In the genomic region with DNA sequence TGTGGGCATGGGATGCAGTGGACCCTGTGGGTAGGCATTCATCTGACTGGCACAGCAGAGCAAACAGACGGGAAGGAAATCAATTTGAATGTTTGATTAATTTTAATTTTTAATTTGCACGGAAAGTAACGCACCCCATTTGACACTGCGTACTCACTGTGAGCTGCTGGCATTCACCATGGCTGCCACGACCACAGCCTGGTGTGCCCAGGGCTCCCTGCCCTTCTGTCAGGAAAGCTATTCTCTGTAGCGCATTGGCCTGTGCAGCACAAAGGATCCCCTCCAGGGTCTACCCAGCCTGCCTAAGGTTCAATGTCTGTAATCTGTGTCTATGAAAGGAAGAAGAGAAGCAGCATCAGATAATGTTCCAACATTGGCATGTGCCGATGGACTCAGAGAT, we compare ENCODE assay signal across 36 mouse cellular contexts. TPM values are rescaled to one million over a fixed set of nuclear protein-coding genes. Genes with fewer than 3 reads are reported as not detected.
"Had no signal": no experiment of that assay in that cellular context is flagged by ENCODE, and none has a peak within 500 bp of the region (broad histone marks: within the 10 kb centered on the region; RNA-seq: fewer than 3 reads in every experiment).

No protein-coding gene starts in this region.

- H3K36me3 ChIP-seq: limb, embryonic 10.5 days; limb, embryonic 12.5 days; limb, embryonic 13.5 days; limb, embryonic 15.5 days; liver, embryonic 12.5 days; liver, embryonic 13.5 days; liver, embryonic 15.5 days; lung, embryonic 15.5 days; midbrain, embryonic 10.5 days; midbrain, embryonic 12.5 days; midbrain, embryonic 13.5 days; midbrain, embryonic 15.5 days; neural tube, embryonic 12.5 days had no signal

- H3K9ac ChIP-seq: limb, embryonic 12.5 days; limb, embryonic 13.5 days; limb, embryonic 15.5 days; liver, embryonic 12.5 days; liver, embryonic 13.5 days; liver, embryonic 14.5 days; liver, embryonic 15.5 days; liver, postnatal 0 days; lung, embryonic 14.5 days; lung, embryonic 15.5 days; midbrain, embryonic 12.5 days; midbrain, embryonic 13.5 days; midbrain, embryonic 15.5 days; neural tube, embryonic 12.5 days had no signal

- ATAC-seq: liver, embryonic 12.5 days; liver, postnatal 0 days; lung, postnatal 0 days; midbrain, embryonic 15.5 days; midbrain, embryonic 16.5 days had no signal

- H3K27ac ChIP-seq: limb, embryonic 10.5 days; limb, embryonic 12.5 days; limb, embryonic 13.5 days; limb, embryonic 15.5 days; liver, embryonic 12.5 days; liver, embryonic 13.5 days; liver, embryonic 14.5 days; liver, embryonic 15.5 days; lung, embryonic 15.5 days; macrophage; midbrain, embryonic 10.5 days; midbrain, embryonic 12.5 days; midbrain, embryonic 13.5 days; midbrain, embryonic 15.5 days; neural tube, embryonic 12.5 days had no signal

- H3K4me3 ChIP-seq: limb, embryonic 10.5 days; limb, embryonic 12.5 days; limb, embryonic 13.5 days; limb, embryonic 15.5 days; liver, embryonic 12.5 days; liver, embryonic 13.5 days; liver, embryonic 15.5 days; lung, embryonic 15.5 days; megakaryocyte, embryonic 14.5 days; midbrain, embryonic 10.5 days; midbrain, embryonic 12.5 days; midbrain, embryonic 13.5 days; midbrain, embryonic 15.5 days; myocyte; neural tube, embryonic 12.5 days had no signal

- DNase-seq: left cerebral cortex, postnatal 4 days; liver; liver, embryonic 13.5 days; liver, postnatal 0 days; lung, adult 18-20 months; lung, adult 2 months; lung, embryonic 14.5 days; lung, postnatal 10 days; lung, postnatal 14 days; lung, postnatal 36 days; lung, postnatal 4 days; midbrain, embryonic 14.5 days had no signal

- H3K4me1 ChIP-seq: limb, embryonic 10.5 days; limb, embryonic 12.5 days; limb, embryonic 13.5 days; limb, embryonic 15.5 days; liver, embryonic 12.5 days; liver, embryonic 13.5 days; liver, embryonic 15.5 days; lung, embryonic 15.5 days; megakaryocyte, embryonic 14.5 days; midbrain, embryonic 12.5 days; midbrain, embryonic 13.5 days; midbrain, embryonic 15.5 days; neural tube, embryonic 12.5 days had no signal

- H3K9me3 ChIP-seq: limb, embryonic 10.5 days; limb, embryonic 12.5 days; limb, embryonic 13.5 days; limb, embryonic 15.5 days; liver, embryonic 12.5 days; liver, embryonic 13.5 days; liver, embryonic 15.5 days; lung, embryonic 15.5 days; midbrain, embryonic 10.5 days; midbrain, embryonic 12.5 days; midbrain, embryonic 13.5 days; midbrain, embryonic 15.5 days; neural tube, embryonic 12.5 days had no signal

- H3K4me2 ChIP-seq: limb, embryonic 12.5 days; limb, embryonic 13.5 days; limb, embryonic 15.5 days; liver, embryonic 11.5 days; liver, embryonic 12.5 days; liver, embryonic 13.5 days; liver, embryonic 15.5 days; lung, embryonic 14.5 days; lung, embryonic 15.5 days; midbrain, embryonic 11.5 days; midbrain, embryonic 12.5 days; midbrain, embryonic 13.5 days; midbrain, embryonic 15.5 days; neural tube, embryonic 12.5 days had no signal

RNA-seq across cellular contexts. Expression of a gene that starts 6.9 kb away (rescaled TPM):
- total RNA-seq: megakaryocyte progenitor cell, adult 5-6 weeks; megakaryocyte, adult 5-6 weeks; megakaryocyte-erythroid progenitor cell, adult 5-6 weeks; monocyte, adult 5-6 weeks had no signal
- polyA plus RNA-seq: macrophage had no signal
